Mouse (Mus musculus): ENCODE data around the gene Galnt2.

The Galnt2 gene

DNA sequence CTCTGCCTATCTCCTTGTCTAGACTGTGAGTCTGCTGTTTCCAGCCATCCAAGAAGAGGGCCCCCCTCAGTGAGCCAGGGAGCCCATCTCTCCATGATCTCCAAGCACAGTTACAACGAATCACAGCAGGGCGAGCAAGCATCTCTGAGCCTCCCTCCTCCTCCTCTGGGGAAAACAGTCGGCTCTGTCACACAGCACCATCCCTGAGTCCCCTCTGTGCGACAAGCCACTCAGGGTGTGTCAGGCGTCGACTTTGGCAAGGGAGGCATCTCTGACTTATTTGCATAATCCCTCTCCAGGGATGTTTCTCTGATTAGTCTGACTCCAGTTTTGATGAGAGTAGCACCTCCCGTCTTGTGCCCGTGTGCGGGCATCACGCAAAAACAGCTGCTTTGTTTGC, 151.0 kb downstream of the Galnt2 start:
- Histone ChIP-seq H3K9me3 (ENCODE audit: low read length) (peaks cover 43% of the 10 kb centered on the region), H3K4me1 (replicated peaks; ENCODE audit: low read depth, low read length) (no peaks in the 10 kb centered on the region), H3K27me3 (ENCODE audit: insufficient read depth, low read length) (no peaks in the 10 kb centered on the region), H3K4me3 (replicated peaks; ENCODE audit: low read length) (no peak overlapping the region), H3K36me3 (ENCODE audit: insufficient read depth, low read length) (no peaks in the 10 kb centered on the region)
- TF ChIP-seq CTCF (conservative IDR thresholded peaks at IDR 0.05; ENCODE audit: low read length) (no peak), POU5F1 (IDR thresholded peaks at IDR 0.05; ENCODE audit: borderline replicate concordance, low read length) (no peak), NANOG (IDR thresholded peaks at IDR 0.05; ENCODE audit: borderline replicate concordance, low read length) (no peak)

DNA sequence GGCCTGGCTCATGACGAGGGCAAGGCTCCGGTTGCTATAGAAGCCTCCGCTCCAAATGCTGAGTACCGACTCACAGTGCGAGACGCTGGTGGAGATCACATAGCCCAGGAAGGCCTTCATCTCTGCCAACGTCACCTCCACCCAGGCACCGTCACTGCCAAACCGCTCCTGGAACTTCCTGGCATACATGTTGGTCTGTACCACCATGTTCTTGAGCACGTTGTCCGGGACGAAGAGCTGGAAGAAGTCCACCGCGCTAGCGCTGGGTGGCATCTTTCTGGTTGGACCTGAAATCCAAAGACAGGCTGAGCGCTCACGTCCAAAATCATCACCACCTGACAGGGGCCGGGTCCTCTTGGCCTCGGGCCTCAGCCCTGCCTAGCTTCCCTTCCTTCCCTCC, 153.1 kb downstream of the Galnt2 start:
- H3K4me1 ChIP-seq (replicated peaks; ENCODE audit: low read depth, low read length) = no peaks in the 10 kb centered on the region
- peaks cover 61% of the 10 kb centered on the region for H3K9me3 ChIP-seq (ENCODE audit: low read length)
- TF ChIP-seq POU5F1 (IDR thresholded peaks at IDR 0.05; ENCODE audit: borderline replicate concordance, low read length) = no peak
- no peak for TF ChIP-seq NANOG (IDR thresholded peaks at IDR 0.05; ENCODE audit: borderline replicate concordance, low read length)
- TF ChIP-seq CTCF (conservative IDR thresholded peaks at IDR 0.05; ENCODE audit: low read length) = no peak
- H3K27me3 ChIP-seq (ENCODE audit: insufficient read depth, low read length) = no peaks in the 10 kb centered on the region
- no peak overlapping the region for H3K4me3 ChIP-seq (replicated peaks; ENCODE audit: low read length)
- no peaks in the 10 kb centered on the region for H3K36me3 ChIP-seq (ENCODE audit: insufficient read depth, low read length)

DNA sequence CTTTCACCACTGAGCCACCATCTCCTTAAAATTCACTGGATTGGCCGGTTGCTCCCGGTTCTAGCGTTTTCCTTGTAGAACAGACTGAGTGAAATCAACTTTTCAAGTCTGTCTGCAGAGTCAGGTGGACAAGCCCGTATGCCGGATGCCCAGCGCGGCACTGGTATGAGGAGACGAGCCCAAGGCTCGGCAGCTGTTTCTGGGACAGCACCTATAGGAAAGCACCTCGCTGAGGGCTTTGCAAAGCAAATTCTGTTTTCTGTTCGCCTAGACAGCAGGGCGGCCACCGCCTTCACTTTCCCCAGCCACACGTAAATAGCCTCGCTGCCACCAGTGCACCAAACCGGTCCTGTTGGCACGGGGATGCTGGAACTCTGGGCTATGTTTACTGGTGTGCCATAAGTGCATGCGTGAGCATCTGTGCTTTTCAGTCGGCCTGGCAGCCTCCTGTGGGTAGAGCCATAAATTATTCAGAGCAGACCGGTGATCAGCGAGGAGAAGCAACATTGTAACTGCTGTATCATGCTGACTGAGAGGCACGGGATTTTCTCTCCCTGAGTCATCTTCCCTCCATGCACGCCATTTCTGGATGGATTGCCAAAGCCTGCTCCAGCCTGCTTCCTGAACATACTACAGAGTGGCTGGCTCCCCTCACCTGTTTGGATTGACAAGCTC, 155.2 kb downstream of the Galnt2 start:
- H3K27me3 ChIP-seq (ENCODE audit: insufficient read depth, low read length) = no peaks in the 10 kb centered on the region
- no peak overlapping the region for H3K4me3 ChIP-seq (replicated peaks; ENCODE audit: low read length)
- no peaks in the 10 kb centered on the region for H3K36me3 ChIP-seq (ENCODE audit: insufficient read depth, low read length)
- H3K9me3 ChIP-seq (ENCODE audit: low read length) = peaks cover 64% of the 10 kb centered on the region
- H3K4me1 ChIP-seq (replicated peaks; ENCODE audit: low read depth, low read length) = no peaks in the 10 kb centered on the region
- no peak for TF ChIP-seq CTCF (conservative IDR thresholded peaks at IDR 0.05; ENCODE audit: low read length)

DNA sequence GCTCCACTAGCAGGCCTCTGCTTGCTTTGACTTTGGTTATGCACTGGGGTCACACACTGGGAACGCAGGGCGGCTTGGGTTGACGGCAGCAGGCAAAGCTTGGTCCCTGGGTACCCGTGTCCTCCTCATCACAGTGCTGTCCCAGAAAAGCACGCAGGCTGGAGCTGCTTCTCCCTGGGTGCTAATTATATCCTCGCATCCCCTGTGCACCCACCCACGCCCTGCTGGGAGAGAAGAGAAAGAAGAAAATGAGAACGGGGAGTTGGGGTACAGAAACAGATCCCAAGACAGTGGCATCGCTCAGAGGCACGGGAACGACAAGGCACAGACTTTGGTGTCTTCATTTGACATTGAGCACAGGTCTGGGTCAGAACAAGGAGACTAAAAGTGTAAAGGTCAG, 158.3 kb downstream of the Galnt2 start:
- peaks cover 8% of the 10 kb centered on the region; the same call in 1 of the 2 replicates for H3K4me1 ChIP-seq (replicated peaks; ENCODE audit: low read depth, low read length)
- H3K36me3 ChIP-seq (ENCODE audit: insufficient read depth, low read length) = no peaks in the 10 kb centered on the region
- no peaks in the 10 kb centered on the region for H3K27me3 ChIP-seq (ENCODE audit: insufficient read depth, low read length)
- H3K4me3 ChIP-seq (replicated peaks; ENCODE audit: low read length) = no peak overlapping the region
- no peak for TF ChIP-seq POU5F1 (IDR thresholded peaks at IDR 0.05; ENCODE audit: borderline replicate concordance, low read length)
- no peak for TF ChIP-seq CTCF (conservative IDR thresholded peaks at IDR 0.05; ENCODE audit: low read length)
- TF ChIP-seq NANOG (IDR thresholded peaks at IDR 0.05; ENCODE audit: borderline replicate concordance, low read length) = no peak
- H3K9me3 ChIP-seq (ENCODE audit: low read length) = peaks cover 48% of the 10 kb centered on the region

DNA sequence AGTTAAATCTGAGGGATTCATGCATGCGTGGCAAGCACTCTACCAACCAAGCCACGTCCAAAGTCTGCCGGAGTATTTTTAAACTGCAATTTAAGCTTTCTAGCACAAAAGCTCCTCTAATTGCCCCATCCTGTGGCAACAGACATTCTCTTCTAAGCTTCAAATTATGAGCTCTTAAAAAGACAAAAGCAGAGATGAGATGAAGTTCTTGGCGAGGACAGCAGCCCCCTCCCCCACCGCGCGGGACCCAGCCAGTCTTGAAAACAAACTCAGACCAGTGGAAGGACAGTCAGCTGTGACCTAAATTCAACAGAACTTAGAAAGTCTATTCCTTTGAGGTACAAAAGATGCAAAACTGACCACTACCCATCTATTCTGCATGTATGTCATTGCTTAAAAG, 160.0 kb downstream of the Galnt2 start:
- Histone ChIP-seq H3K4me3 (replicated peaks; ENCODE audit: low read length) (no peak overlapping the region), H3K27me3 (ENCODE audit: insufficient read depth, low read length) (no peaks in the 10 kb centered on the region), H3K4me1 (replicated peaks; ENCODE audit: low read depth, low read length) (peaks cover 8% of the 10 kb centered on the region; the same call in 1 of the 2 replicates), H3K9me3 (ENCODE audit: low read length) (peaks cover 31% of the 10 kb centered on the region), H3K36me3 (ENCODE audit: insufficient read depth, low read length) (no peaks in the 10 kb centered on the region)
- no peak for TF ChIP-seq NANOG (IDR thresholded peaks at IDR 0.05; ENCODE audit: borderline replicate concordance, low read length)
- no peak for TF ChIP-seq POU5F1 (IDR thresholded peaks at IDR 0.05; ENCODE audit: borderline replicate concordance, low read length)
- TF ChIP-seq CTCF (conservative IDR thresholded peaks at IDR 0.05; ENCODE audit: low read length) = no peak

DNA sequence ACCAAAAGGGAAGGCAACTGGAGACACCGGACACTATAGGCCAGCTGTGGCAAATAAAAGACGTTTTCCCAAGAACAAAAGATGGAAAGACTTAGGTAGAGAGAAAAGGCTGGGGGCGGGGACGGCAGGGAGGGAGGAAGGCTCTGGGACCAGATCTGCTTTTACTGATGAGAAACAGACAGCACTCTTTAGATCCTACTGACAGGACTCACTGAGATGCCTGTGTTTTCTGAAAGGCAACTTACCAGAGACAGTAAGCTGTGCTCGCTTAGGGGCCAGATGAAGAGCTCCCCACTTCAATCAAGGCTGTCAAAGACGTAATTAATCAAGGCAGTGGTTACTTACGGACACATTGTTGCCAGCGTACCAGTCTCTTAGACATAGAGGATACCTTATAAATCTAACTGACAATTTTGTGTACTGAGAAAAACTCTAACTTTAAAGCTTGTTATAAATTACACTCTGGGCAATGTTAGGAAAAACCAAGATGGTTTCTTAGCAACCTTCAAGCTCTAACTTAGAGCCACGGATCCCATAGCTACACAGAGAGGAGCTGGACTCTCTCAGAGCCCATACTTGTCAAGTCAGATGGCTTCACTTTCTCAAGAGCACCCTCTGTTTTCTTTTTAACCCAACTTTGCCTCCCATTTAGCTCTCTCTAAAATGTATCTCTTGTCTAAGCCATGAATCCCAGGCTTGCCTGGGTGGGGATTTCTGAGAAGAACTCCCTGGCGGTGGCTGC, 161.3 kb downstream of the Galnt2 start:
- Histone ChIP-seq H3K36me3 (ENCODE audit: insufficient read depth, low read length) (no peaks in the 10 kb centered on the region), H3K27me3 (ENCODE audit: insufficient read depth, low read length) (no peaks in the 10 kb centered on the region), H3K4me3 (replicated peaks; ENCODE audit: low read length) (no peak overlapping the region), H3K4me1 (replicated peaks; ENCODE audit: low read depth, low read length) (peaks cover 8% of the 10 kb centered on the region; the same call in 1 of the 2 replicates), H3K9me3 (ENCODE audit: low read length) (peaks cover 19% of the 10 kb centered on the region)
- TF ChIP-seq NANOG (IDR thresholded peaks at IDR 0.05; ENCODE audit: borderline replicate concordance, low read length) (no peak), CTCF (conservative IDR thresholded peaks at IDR 0.05; ENCODE audit: low read length) (no peak), POU5F1 (IDR thresholded peaks at IDR 0.05; ENCODE audit: borderline replicate concordance, low read length) (no peak)

DNA sequence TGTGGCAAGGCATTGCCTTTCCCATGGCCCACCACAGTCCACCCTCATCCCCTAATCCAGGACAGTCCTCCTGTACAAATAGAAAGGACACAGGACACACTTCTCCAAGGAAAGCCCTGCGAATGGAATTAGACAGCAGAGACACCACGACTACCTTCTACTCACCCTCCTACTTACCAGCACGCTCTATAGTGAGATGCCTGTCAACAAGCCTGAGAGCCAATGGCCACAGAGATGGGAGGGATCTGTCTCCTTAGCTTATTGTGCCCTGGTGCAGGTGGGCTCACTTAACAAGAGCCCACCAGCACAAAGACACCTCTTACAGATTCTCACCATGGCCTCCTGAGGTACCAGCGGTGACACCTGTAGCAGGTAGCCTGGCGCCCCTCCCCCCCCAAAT, 161.8 kb downstream of the Galnt2 start:
- peaks cover 13% of the 10 kb centered on the region for H3K9me3 ChIP-seq (ENCODE audit: low read length)
- no peaks in the 10 kb centered on the region for H3K36me3 ChIP-seq (ENCODE audit: insufficient read depth, low read length)
- peaks cover 8% of the 10 kb centered on the region; the same call in 1 of the 2 replicates for H3K4me1 ChIP-seq (replicated peaks; ENCODE audit: low read depth, low read length)
- no peak overlapping the region for H3K4me3 ChIP-seq (replicated peaks; ENCODE audit: low read length)
- no peaks in the 10 kb centered on the region for H3K27me3 ChIP-seq (ENCODE audit: insufficient read depth, low read length)
- TF ChIP-seq POU5F1 (IDR thresholded peaks at IDR 0.05; ENCODE audit: borderline replicate concordance, low read length) (no peak), NANOG (IDR thresholded peaks at IDR 0.05; ENCODE audit: borderline replicate concordance, low read length) (no peak), CTCF (conservative IDR thresholded peaks at IDR 0.05; ENCODE audit: low read length) (no peak)

DNA sequence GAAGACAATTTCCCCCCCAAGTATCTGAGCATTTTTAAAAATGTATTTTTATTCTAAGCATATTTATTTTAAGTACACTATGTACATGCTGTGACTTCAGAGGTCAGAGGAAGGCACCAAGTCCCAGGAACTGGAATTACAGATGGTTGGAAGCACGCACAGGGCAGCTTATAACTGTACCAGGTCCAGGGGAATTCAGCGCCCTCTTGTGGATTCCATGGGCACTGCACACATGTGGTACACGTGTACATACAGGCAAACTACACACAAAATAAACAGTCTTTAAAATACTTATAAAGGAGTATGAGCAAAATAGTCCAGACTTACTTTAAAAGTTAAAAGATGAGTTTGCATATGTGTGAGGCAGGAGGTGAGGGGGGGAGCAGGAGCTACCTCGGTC, 162.7 kb downstream of the Galnt2 start:
- Histone ChIP-seq H3K4me1 (replicated peaks; ENCODE audit: low read depth, low read length) (peaks cover 15% of the 10 kb centered on the region), H3K36me3 (ENCODE audit: insufficient read depth, low read length) (no peaks in the 10 kb centered on the region), H3K9me3 (ENCODE audit: low read length) (0 out of 2 replicates have a peak, but pooled peaks cover 4% of the 10 kb centered on the region), H3K27me3 (ENCODE audit: insufficient read depth, low read length) (no peaks in the 10 kb centered on the region), H3K4me3 (replicated peaks; ENCODE audit: low read length) (no peak overlapping the region)
- no peak for TF ChIP-seq NANOG (IDR thresholded peaks at IDR 0.05; ENCODE audit: borderline replicate concordance, low read length)
- peak; percentile 95 for TF ChIP-seq CTCF (conservative IDR thresholded peaks at IDR 0.05; ENCODE audit: low read length)
- no peak for TF ChIP-seq POU5F1 (IDR thresholded peaks at IDR 0.05; ENCODE audit: borderline replicate concordance, low read length)
